Mouse (Mus musculus): ENCODE measurements at regions not wholly inside any gene's neighbourhood (a gene's known extent, or its start where the extent isn't known, plus 50 kb on each side); places are given as distances from the start of the nearest gene placed in this dataset.
A peak's percentile ranks its signal among the peaks of the same experiment; 100 is the strongest.

DNA sequence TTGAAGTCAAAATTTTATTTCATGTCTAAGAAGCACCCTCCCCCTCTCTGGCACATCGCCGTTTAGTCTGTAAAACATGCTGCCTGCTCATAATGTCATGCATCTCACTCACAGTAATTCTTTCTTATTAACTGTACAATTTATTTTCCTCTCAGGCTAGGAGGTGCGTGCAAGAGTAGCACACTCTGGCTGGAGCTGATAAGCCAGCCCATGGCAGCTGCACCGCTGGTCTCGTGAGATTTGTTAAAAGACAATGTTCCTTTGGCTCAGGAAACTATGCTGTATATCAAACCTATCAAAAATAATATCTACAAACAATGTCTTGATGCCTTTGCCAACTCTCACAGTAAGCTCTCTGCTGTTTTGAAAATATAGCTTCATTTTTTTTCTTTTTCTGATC is 179.9 kb downstream of the Ndufa4 start:
- Histone ChIP-seq H3K27me3 (ENCODE audit: control insufficient read depth) (no peaks in the 10 kb centered on the region), H3K4me3 (replicated peaks) (peak overlapping the region; percentile 44), H3K4me1 (ENCODE audit: control insufficient read depth) (peaks cover 28% of the 10 kb centered on the region), H3K9me3 (ENCODE audit: control insufficient read depth, low read length) (no peaks in the 10 kb centered on the region), H3K36me3 (ENCODE audit: control insufficient read depth) (no peaks in the 10 kb centered on the region)
- TF ChIP-seq GATA1 (IDR thresholded peaks at IDR 0.05; ENCODE audit: low read length) = peak; percentile 75
- TF ChIP-seq TAL1 (IDR thresholded peaks at IDR 0.05; ENCODE audit: low read length) = peak; percentile 89

- no peak overlapping the region for H3K4me3 ChIP-seq (replicated peaks)
- H3K27me3 ChIP-seq (ENCODE audit: control insufficient read depth) = no peaks in the 10 kb centered on the region
- no peaks in the 10 kb centered on the region for H3K36me3 ChIP-seq (ENCODE audit: control insufficient read depth)
- peaks cover 27% of the 10 kb centered on the region for H3K4me1 ChIP-seq (ENCODE audit: control insufficient read depth)
- no peak for TF ChIP-seq GATA1 (IDR thresholded peaks at IDR 0.05; ENCODE audit: low read length)
- no peak for TF ChIP-seq TAL1 (IDR thresholded peaks at IDR 0.05; ENCODE audit: low read length)
- no peaks in the 10 kb centered on the region for H3K9me3 ChIP-seq (ENCODE audit: control insufficient read depth, low read length)
These were observed 183.8 kb downstream of the Ndufa4 start for GRCm38 (mm10) chr6:11723519-11723918.

- H3K9me3 ChIP-seq (ENCODE audit: control insufficient read depth, low read length) = no peaks in the 10 kb centered on the region
- H3K36me3 ChIP-seq (ENCODE audit: control insufficient read depth) = no peaks in the 10 kb centered on the region
- TF ChIP-seq TAL1 (IDR thresholded peaks at IDR 0.05; ENCODE audit: low read length) (no peak), GATA1 (IDR thresholded peaks at IDR 0.05; ENCODE audit: low read length) (no peak)
- H3K27me3 ChIP-seq (ENCODE audit: control insufficient read depth) = no peaks in the 10 kb centered on the region
- no peak overlapping the region for H3K4me3 ChIP-seq (replicated peaks)
- H3K4me1 ChIP-seq (ENCODE audit: control insufficient read depth) = peaks cover 4% of the 10 kb centered on the region; the same call in 1 of the 2 replicates
These were observed 187.0 kb downstream of the Ndufa4 start for GRCm38 (mm10) chr6:11720274-11720673.

GRCm38 (mm10) chr6:11710581-11710980 is 196.7 kb downstream of the Ndufa4 start:
- TF ChIP-seq GATA1 (IDR thresholded peaks at IDR 0.05; ENCODE audit: low read length) = no peak
- TF ChIP-seq TAL1 (IDR thresholded peaks at IDR 0.05; ENCODE audit: low read length) = no peak
- Histone ChIP-seq H3K27me3 (ENCODE audit: control insufficient read depth) (no peaks in the 10 kb centered on the region), H3K9me3 (ENCODE audit: control insufficient read depth, low read length) (no peaks in the 10 kb centered on the region), H3K4me1 (ENCODE audit: control insufficient read depth) (no peaks in the 10 kb centered on the region; the same call in 1 of the 2 replicates), H3K4me3 (replicated peaks) (no peak overlapping the region), H3K36me3 (ENCODE audit: control insufficient read depth) (no peaks in the 10 kb centered on the region)

- H3K27me3 ChIP-seq (ENCODE audit: control insufficient read depth) = no peaks in the 10 kb centered on the region
- H3K9me3 ChIP-seq (ENCODE audit: control insufficient read depth, low read length) = no peaks in the 10 kb centered on the region
- no peak overlapping the region for H3K4me3 ChIP-seq (replicated peaks)
- H3K36me3 ChIP-seq (ENCODE audit: control insufficient read depth) = no peaks in the 10 kb centered on the region
- TF ChIP-seq TAL1 (IDR thresholded peaks at IDR 0.05; ENCODE audit: low read length) (no peak; the same call in 2 of the 3 replicates), GATA1 (IDR thresholded peaks at IDR 0.05; ENCODE audit: low read length) (no peak)
- H3K4me1 ChIP-seq (ENCODE audit: control insufficient read depth) = no peaks in the 10 kb centered on the region; the same call in 1 of the 2 replicates
These were observed 197.8 kb downstream of the Ndufa4 start for GRCm38 (mm10) chr6:11709465-11709864.

All from erythroblast, embryonic 14.5 days (primary cell).